Mouse (Mus musculus) thymus, adult 2 months (tissue): Measurements from ENCODE around the gene Dcxr.

Experiments
- CTCF ChIP-seq: fragments of 200-500 bp; IDR thresholded peaks from 2 replicates; pipeline ENCODE4 v1.5.1; 2012; ENCODE audit warnings: mild to moderate bottlenecking, control low read depth, low read length, moderate library complexity, borderline replicate concordance; ENCODE audit not compliant: control insufficient read depth, poor library complexity, insufficient read depth; ENCODE audit errors: extremely low read depth
- POLR2A ChIP-seq: fragments of 200-500 bp; IDR thresholded peaks from 2 replicates; pipeline ENCODE4 v1.6.1; 2012; ENCODE audit warnings: mild to moderate bottlenecking, low read length, control low read depth, moderate library complexity; ENCODE audit not compliant: control insufficient read depth, poor library complexity, insufficient read depth; ENCODE audit errors: extremely low read depth

GRCm38 (mm10) chr11:120733521-120733920 lies 6.4 kb upstream of the Dcxr start:
- TF ChIP-seq CTCF: no peak
- no peak for TF ChIP-seq POLR2A
